Mouse (Mus musculus): ENCODE measurements around the gene Adh7.

Adh7 gene

GRCm38 (mm10) chr3:138222952-138223351 lies 5.4 kb downstream of the Adh7 start:
- DNase-seq (ENCODE audit: inconsistent age in 2 of 2, low spot score in 1 of 2), result peak; percentile 68 to 94

- no peak for DNase-seq (ENCODE audit: inconsistent age in 2 of 2, low spot score in 1 of 2)
These were observed 6.9 kb downstream of the Adh7 start for GRCm38 (mm10) chr3:138224363-138224954.

- DNase-seq (ENCODE audit: inconsistent age in 2 of 2, low spot score in 1 of 2), result no peak
These were observed 7.8 kb downstream of the Adh7 start for GRCm38 (mm10) chr3:138225331-138225730.

DNA sequence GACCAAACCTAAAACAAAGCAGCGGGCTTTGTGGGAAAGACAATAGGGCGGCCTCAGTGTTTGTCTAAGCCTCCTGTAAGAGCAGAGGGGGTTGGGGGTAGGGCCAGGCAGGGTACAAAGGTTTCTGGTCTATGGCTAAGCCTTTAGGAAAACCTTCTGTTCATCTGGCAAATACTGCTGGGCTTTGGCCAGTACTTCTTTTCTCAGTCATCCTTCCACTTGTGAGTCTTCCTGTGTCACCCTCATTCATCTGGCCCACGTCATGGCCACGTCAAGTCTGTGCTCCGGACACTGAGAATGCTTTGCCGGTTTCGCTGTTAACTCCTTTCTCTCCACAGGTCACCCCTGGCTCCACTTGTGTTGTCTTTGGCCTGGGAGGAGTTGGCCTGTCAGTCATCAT lies 8.3 kb downstream of the Adh7 start:
- DNase-seq (ENCODE audit: inconsistent age in 2 of 2, low spot score in 1 of 2), result peak; percentile 54 to 88

DNA sequence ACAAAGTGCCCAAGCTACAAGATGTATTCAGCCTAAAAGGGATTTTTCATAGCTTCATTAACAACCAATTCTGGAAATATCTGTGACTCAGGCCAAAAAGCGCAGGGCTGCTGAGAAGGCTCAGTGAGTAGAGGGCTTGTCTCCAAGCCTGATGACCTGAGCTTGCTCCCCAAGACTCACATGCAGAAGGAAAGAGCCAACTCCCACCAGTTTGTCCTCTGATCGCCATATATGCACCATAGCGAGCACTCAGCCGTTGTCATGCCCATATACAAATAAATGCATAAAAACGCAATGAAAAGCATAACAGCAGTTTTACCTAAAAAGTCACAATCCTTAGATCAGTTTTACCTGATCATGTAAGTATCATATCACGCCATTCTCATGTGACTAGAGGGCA lies 8.9 kb downstream of the Adh7 start:
- no peak for DNase-seq (ENCODE audit: inconsistent age in 2 of 2, low spot score in 1 of 2)

DNA sequence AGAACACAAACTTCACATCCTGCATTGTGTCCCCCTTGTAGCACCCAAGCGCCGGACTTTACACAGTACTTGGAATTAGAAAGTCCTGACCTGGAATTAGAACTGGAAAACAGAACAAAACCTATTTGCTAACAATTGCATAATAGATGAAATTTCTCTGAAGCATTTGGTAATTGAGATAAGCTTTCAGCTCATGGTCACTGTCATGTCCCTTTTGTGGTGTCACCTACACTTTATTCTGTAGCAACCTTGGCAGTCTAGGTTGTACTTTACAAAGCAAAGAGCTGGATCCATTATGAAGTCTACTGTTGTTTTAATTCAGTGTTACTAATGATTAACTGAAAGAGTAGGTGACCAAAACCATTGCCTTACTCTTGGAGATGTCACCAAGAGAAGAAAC lies 9.5 kb downstream of the Adh7 start:
- DNase-seq (ENCODE audit: inconsistent age in 2 of 2, low spot score in 1 of 2), result peak in 1 of 2 experiments; percentile 66

DNA sequence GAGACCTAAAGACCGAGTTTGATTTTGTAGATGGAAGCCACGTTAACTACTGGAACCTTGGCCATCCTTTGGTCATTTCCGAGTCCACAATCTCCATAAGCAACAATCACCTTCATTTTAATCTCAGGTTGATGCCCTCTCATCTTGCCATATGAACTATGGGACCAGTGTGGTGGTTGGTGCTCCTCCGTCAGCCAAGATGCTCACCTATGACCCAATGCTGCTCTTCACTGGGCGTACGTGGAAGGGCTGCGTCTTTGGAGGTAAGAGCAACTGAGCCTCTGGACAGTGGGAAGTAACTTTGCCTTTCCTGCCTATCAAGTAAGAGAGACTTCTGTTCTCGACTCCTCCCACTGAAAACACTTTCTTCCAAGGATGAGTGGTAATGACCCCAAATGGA lies 10.2 kb downstream of the Adh7 start:
- DNase-seq (ENCODE audit: inconsistent age in 2 of 2, low spot score in 1 of 2), result no peak

DNA sequence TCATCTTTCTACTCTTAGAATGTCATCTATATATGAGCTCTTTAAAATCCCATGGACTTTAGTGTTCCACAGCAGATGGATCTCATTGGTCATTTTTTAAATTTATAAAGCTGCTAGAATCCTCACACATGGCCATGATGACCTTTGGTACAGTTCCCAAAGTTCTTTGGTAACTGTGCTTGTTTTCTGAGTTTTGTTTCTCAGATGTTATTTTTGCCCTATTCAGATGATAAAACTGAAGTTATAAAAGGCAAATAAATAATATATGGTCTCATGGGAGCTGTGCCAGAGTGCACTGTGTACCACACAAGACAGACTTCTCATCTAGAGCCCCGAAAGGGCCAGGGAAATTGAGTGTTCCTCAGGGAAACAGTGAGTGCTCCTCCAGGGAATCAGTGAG lies 11.9 kb downstream of the Adh7 start:
- DNase-seq (ENCODE audit: inconsistent age in 2 of 2, low spot score in 1 of 2), result peak in 1 of 2 experiments; percentile 60

DNA sequence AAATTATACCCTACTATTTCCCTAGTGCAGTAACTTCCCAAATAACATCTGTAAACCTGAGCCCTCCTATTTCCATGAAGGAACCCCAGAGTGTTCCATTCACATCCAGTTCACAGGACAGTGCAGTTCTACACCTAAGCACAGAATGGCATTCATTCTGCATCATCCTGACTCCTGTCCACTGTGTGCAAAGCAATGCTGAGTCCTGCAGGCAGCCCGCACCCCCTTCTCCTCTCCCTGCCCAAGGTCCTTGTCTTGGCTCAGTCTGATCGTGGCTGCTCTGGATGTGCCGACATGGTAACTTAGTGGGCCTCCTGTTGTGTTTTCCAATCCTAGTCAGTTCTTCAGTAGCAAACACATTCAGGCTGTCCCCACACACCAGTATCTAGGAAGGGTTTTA lies 12.7 kb downstream of the Adh7 start:
- DNase-seq (ENCODE audit: inconsistent age in 2 of 2, low spot score in 1 of 2), result peak; percentile 80 to 88

- no peak for DNase-seq (ENCODE audit: inconsistent age in 2 of 2, low spot score in 1 of 2)
These were observed 14.0 kb downstream of the Adh7 start for GRCm38 (mm10) chr3:138231531-138231930.

- no peak for DNase-seq (ENCODE audit: inconsistent age in 2 of 2, low spot score in 1 of 2)
These were observed 19.1 kb downstream of the Adh7 start for GRCm38 (mm10) chr3:138236546-138237163.

DNA sequence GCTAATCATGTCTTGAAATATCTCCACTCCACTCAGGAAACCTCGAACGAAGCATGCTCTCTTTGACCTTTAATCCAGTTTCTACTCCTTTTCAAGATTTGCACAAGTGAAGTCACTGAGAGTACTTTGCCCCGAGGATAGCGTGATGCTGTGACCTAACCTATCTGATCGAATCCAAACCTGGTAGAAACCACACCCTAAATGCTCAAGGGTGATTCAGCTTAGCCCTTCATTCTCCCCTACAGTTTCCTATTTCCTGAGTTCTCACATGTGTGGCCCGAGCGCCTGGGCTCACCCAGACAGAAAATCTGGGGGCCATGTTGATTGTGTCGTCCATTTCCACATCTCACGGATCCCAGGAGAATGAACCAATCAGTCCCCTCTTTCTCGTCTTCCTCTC lies 20.5 kb downstream of the Adh7 start:
- no peak for DNase-seq (ENCODE audit: inconsistent age in 2 of 2, low spot score in 1 of 2)

GRCm38 (mm10) chr3:138239461-138239860 lies 21.9 kb downstream of the Adh7 start:
- no peak for DNase-seq (ENCODE audit: inconsistent age in 2 of 2, low spot score in 1 of 2)

GRCm38 (mm10) chr3:138240411-138240810 lies 22.9 kb downstream of the Adh7 start:
- peak in 1 of 2 experiments; percentile 75 for DNase-seq (ENCODE audit: inconsistent age in 2 of 2, low spot score in 1 of 2)

- peak in 1 of 2 experiments; percentile 60 for DNase-seq (ENCODE audit: inconsistent age in 2 of 2, low spot score in 1 of 2)
These were observed 23.4 kb downstream of the Adh7 start for GRCm38 (mm10) chr3:138240942-138241341.

GRCm38 (mm10) chr3:138241371-138241770 lies 23.8 kb downstream of the Adh7 start:
- peak in 1 of 2 experiments; percentile 71 for DNase-seq (ENCODE audit: inconsistent age in 2 of 2, low spot score in 1 of 2)

DNA sequence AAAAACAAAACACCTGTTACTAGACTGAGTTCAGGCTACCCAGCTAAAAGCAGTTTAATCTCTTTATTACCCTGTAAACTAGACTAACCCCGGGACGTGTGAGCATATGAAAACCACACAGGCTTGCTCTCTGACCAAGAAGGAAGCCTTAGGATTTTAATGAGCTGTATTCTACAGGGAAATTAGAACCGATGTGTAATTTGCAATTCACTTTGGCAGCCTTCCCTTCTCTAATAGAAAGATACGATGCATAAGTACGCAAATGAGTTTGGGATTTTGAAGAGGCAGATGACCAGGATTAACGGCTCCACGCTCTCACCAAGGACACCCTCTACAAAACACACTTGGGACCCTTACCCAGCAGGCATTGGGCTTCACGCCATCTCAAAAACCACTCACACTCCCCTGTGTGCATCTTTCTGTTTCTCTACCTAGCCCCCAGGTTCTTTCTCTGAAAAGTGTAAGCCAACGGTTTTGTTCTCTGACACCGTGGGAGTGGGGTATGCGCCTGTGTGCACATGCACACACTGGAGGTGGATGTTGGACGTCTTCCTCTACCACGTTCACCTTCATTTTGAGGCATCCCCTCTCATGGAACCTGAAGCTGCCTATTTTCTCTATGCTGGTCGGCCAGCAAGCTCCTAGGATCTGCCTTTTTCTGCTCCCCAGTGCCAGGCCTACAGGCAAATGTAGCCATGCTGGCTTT lies 24.6 kb downstream of the Adh7 start:
- no peak for DNase-seq (ENCODE audit: inconsistent age in 2 of 2, low spot score in 1 of 2)

- DNase-seq (ENCODE audit: inconsistent age in 2 of 2, low spot score in 1 of 2), result no peak
These were observed 25.4 kb downstream of the Adh7 start for GRCm38 (mm10) chr3:138242933-138243332.

GRCm38 (mm10) chr3:138244338-138244874 lies 26.8 kb downstream of the Adh7 start:
- DNase-seq (ENCODE audit: inconsistent age in 2 of 2, low spot score in 1 of 2), result no peak

GRCm38 (mm10) chr3:138246511-138247020 lies 29.0 kb downstream of the Adh7 start:
- no peak for DNase-seq (ENCODE audit: inconsistent age in 2 of 2, low spot score in 1 of 2)

DNA sequence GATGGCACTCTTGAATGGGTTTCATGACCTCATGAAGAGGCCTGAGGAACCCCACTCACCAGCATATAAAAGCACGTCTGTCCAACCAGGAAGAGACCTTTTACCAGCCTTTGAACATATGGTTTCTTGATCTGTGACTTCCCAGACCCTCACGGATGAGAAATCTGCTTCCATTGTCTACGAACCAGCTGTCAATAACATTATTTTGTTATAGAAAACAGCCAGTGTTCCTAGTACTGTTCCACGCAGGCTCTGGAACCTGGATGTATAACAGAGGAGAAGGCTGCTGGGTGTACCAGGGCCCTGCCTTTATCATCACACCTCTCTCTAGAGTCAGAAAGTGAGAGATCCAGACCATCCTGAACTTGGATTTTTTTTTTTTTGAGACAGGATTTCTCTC lies 29.7 kb downstream of the Adh7 start:
- no peak for DNase-seq (ENCODE audit: inconsistent age in 2 of 2, low spot score in 1 of 2)

DNA sequence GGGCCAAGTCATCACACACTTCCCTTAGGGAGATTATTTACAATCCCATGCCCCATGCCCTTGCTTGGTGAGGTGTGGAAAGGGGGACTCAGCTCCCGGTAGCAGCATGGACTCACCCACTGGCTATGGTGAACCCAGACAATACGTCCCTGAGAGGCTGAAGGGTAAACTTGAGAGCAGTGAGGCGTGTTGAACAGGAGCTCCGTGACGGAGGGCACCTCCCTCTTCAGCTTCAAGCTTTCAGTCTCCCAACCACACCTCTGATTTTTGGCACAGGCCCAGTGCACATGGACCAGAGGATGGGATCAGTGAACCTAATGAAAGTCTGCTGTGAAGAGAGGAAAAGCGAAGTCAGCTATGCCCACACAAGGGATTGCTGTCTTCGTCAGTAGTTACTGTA lies 30.5 kb downstream of the Adh7 start:
- no peak for DNase-seq (ENCODE audit: inconsistent age in 2 of 2, low spot score in 1 of 2)

Measured in adrenal gland, adult (tissue).